Mouse (Mus musculus) olfactory bulb, adult 2 months (tissue): ENCODE measurements around the gene Ppp1r1b.

Experiments used
- CTCF ChIP-seq: fragments of 200-500 bp; IDR thresholded peaks from 2 replicates; pipeline ENCODE4 v1.5.1; 2012; ENCODE audit warnings: low read depth, mild to moderate bottlenecking, low read length, moderate library complexity; ENCODE audit not compliant: insufficient read depth
- POLR2A ChIP-seq: fragments of 200-500 bp; IDR thresholded peaks from 2 replicates; pipeline ENCODE4 v1.6.1; 2012; ENCODE audit warnings: mild to moderate bottlenecking, low read depth, low read length, moderate library complexity; ENCODE audit not compliant: insufficient read depth

GRCm38 (mm10) chr11:98320381-98320780, 27.8 kb upstream of the Ppp1r1b start:
- TF ChIP-seq CTCF: no peak
- TF ChIP-seq POLR2A: no peak
